Mouse (Mus musculus): ENCODE results near the gene Crisp4. TPM values are rescaled to one million over a fixed set of nuclear protein-coding genes. Genes with fewer than 3 reads are reported as not detected.

Gene Crisp4
- polyA plus RNA-seq (2015; fragmentation: Nextera tagmentation; extraction: Ambion mirVana): not detected in 2 replicates

DNA sequence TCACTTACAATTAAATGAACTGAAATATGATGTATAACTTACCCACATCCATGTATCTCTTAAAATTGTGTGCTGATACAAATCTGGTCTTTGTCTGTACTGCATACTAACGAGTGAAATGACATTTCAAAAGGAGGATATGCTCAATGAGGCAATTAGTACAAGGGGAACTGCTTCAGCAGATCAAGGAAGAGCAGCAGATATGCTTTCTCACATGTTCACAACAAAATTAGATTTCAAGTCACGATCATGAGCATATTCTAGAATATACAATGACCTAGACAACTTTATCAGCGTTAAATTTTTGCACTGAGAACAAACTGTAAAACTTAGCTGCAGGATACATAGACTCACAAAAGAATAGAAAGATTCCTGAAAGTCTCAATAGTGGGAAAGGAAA lies at the start of gene Crisp4:
Gene Crisp4, minus strand, starts transcription at position 101 of the 400 bp plus-strand sequence.
- no peaks in the 10 kb centered on the region for H3K4me1 ChIP-seq (ENCODE audit: insufficient read depth)
- 55% methylated on average over 3 of the region's 3 CpGs for WGBS (ENCODE audit: insufficient replicate concordance)
- no peak within 1 kb of the TSS for H3K27ac ChIP-seq (ENCODE audit: low read depth)
- no peak within 1 kb of the TSS for H3K9ac ChIP-seq (replicated peaks)
- TF ChIP-seq EP300 (IDR thresholded peaks at IDR 0.05; ENCODE audit: low read depth) (no peak), CTCF (IDR thresholded peaks at IDR 0.05; ENCODE audit: low read depth) (no peak)
- no peaks in the 10 kb centered on the region for H3K36me3 ChIP-seq (replicated peaks; ENCODE audit: insufficient read depth, low read length)
- DNase-seq (no peak), ATAC-seq (no peak)
- H3K4me3 ChIP-seq (ENCODE audit: low read depth, low read length): no peak within 1 kb of the TSS
- no peaks in the 10 kb centered on the region for H3K27me3 ChIP-seq (ENCODE audit: insufficient read depth, low read length)
- H3K9me3 ChIP-seq (ENCODE audit: low read length): no peaks in the 10 kb centered on the region
- no peak within 1 kb of the TSS for H3K4me2 ChIP-seq (ENCODE audit: low read depth, low read length)

DNA sequence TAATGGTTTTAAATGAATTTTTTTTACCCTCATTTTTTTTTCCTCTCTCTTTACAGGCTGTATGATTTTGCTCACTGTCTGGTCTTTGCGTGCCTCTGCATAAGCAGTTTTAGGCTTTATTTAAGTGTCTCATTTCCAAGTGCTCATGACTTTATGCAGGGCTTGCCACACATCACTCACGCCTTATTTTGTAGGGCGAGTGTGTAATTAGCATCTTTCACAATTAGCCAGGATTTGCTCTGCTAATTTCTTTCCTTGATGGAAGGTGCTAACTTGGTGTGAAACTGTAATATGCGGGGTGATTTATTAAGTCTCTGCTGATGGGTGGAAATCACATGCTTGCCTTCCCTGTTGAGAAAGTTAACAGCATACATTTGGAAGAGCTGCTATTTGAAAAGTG lies 46.0 kb upstream of the Crisp4 start:
- H3K4me2 ChIP-seq (ENCODE audit: low read depth, low read length): no peak overlapping the region
- H3K36me3 ChIP-seq (replicated peaks; ENCODE audit: insufficient read depth, low read length): no peaks in the 10 kb centered on the region
- no peak overlapping the region for H3K9ac ChIP-seq (replicated peaks)
- no peak for ATAC-seq
- H3K27me3 ChIP-seq (ENCODE audit: insufficient read depth, low read length): no peaks in the 10 kb centered on the region
- no peak for DNase-seq
- no peak for TF ChIP-seq CTCF (IDR thresholded peaks at IDR 0.05; ENCODE audit: low read depth)
- TF ChIP-seq EP300 (IDR thresholded peaks at IDR 0.05; ENCODE audit: low read depth): no peak
- no peaks in the 10 kb centered on the region for H3K4me1 ChIP-seq (ENCODE audit: insufficient read depth)
- WGBS (ENCODE audit: insufficient replicate concordance): 41% methylated on average over 4 of the region's 4 CpGs
- no peak overlapping the region for H3K27ac ChIP-seq (ENCODE audit: low read depth)
- H3K9me3 ChIP-seq (ENCODE audit: low read length): no peaks in the 10 kb centered on the region
- no peak overlapping the region for H3K4me3 ChIP-seq (ENCODE audit: low read depth, low read length)

DNA sequence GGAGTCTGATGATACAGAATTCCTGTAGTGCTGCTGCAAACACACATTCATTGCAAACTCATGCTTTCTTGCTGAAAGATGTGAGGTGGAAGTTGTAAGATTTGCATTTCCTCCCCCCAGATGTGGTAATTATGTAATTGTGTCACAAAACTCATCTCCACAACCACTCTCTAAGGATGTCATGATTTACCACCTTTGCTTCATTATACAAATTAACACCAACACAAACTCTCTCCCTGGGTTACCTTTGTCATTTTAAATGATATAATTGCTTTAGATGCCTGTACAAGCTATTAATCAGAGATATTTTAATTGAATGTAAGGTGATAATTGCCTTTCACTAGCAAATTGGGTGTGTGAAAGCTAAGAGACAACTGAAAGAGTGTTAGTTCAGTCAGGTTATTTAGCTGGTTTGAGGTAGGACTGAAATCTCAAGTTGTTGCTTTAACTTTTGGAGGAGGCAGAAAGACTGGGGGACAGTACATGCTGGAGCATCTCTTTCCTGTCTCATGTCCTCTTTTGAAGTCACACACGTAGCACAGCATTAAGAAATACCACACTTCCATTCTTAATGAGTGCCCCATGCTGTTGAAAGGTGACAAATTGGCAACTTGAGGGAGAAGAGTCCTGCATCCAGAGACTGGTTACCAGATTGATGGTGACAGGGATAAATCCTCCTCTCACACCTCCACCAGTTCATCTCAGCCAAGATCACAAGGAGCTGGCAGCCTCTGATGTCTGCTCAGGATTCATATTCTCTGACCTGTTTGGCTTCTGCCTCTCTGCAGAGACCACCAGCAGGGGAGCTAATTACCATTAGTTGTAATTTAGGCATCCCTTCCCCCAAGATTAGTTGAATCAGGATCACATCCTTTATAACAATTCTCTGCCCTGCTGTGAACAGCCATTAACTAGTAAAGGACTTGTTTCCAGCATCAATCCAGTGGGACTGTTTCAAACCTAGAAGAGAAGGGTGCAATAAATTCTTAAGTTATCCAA lies 45.3 kb upstream of the Crisp4 start:
- H3K4me3 ChIP-seq (ENCODE audit: low read depth, low read length): no peak overlapping the region
- H3K27ac ChIP-seq (ENCODE audit: low read depth): no peak overlapping the region
- no peak overlapping the region for H3K4me2 ChIP-seq (ENCODE audit: low read depth, low read length)
- no peak for ATAC-seq
- no peak for DNase-seq
- no peak for TF ChIP-seq CTCF (IDR thresholded peaks at IDR 0.05; ENCODE audit: low read depth)
- TF ChIP-seq EP300 (IDR thresholded peaks at IDR 0.05; ENCODE audit: low read depth): no peak
- 22% methylated on average over 1 of the region's 1 CpGs for WGBS (ENCODE audit: insufficient replicate concordance)
- no peak overlapping the region for H3K9ac ChIP-seq (replicated peaks)
- H3K27me3 ChIP-seq (ENCODE audit: insufficient read depth, low read length): no peaks in the 10 kb centered on the region
- H3K36me3 ChIP-seq (replicated peaks; ENCODE audit: insufficient read depth, low read length): no peaks in the 10 kb centered on the region
- H3K4me1 ChIP-seq (ENCODE audit: insufficient read depth): no peaks in the 10 kb centered on the region
- no peaks in the 10 kb centered on the region for H3K9me3 ChIP-seq (ENCODE audit: low read length)

GRCm38 (mm10) chr1:18181167-18181566 lies 35.5 kb upstream of the Crisp4 start:
- H3K27ac ChIP-seq (ENCODE audit: low read depth): no peak overlapping the region
- no peaks in the 10 kb centered on the region for H3K36me3 ChIP-seq (replicated peaks; ENCODE audit: insufficient read depth, low read length)
- H3K9ac ChIP-seq (replicated peaks): no peak overlapping the region
- no peak for TF ChIP-seq EP300 (IDR thresholded peaks at IDR 0.05; ENCODE audit: low read depth)
- TF ChIP-seq CTCF (IDR thresholded peaks at IDR 0.05; ENCODE audit: low read depth): no peak
- no peak overlapping the region for H3K4me3 ChIP-seq (ENCODE audit: low read depth, low read length)
- H3K4me1 ChIP-seq (ENCODE audit: insufficient read depth): no peaks in the 10 kb centered on the region
- H3K4me2 ChIP-seq (ENCODE audit: low read depth, low read length): no peak overlapping the region
- WGBS (ENCODE audit: insufficient replicate concordance): 73% methylated on average over 3 of the region's 3 CpGs
- H3K9me3 ChIP-seq (ENCODE audit: low read length): no peaks in the 10 kb centered on the region
- ATAC-seq (no peak), DNase-seq (no peak)
- no peaks in the 10 kb centered on the region for H3K27me3 ChIP-seq (ENCODE audit: insufficient read depth, low read length)

DNA sequence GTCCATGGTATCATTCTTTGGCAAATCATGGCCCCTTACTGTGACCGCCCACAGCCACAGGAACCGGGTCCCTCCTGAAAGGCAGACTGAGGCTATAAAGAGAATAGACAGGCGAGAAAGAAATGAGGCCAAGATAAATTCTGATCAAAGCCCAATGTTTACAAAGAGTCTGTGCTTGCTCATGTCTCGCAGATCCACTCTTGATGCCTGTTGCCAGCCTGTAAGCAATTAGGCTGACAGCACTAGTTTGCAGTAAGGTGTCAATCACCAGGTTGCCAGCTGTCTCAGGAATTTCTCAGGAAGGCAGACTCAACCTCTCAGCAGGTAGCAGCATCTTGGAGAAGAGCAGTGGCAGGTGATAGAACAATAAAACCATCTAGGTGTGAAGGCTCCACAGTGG lies 24.9 kb upstream of the Crisp4 start:
- no peaks in the 10 kb centered on the region for H3K9me3 ChIP-seq (ENCODE audit: low read length)

DNA sequence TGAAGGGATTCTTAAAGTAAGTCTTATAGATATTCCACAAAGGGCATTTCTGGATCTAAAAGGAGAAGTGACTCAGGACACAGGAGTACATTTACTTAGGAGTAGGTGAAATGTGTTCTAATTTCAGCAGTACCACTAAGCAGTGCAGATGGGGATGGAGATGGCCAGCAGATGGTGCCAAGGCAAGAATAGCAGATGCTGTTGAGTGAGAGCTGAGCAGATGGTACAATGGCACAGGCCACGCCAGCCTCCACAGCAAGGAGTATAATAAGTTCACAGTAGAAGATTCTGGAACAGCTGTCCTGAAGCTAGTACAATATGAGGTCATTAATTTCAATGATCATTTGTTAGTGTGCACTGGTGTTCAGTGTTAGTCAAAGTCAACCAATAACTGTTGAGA lies 22.6 kb upstream of the Crisp4 start:
- TF ChIP-seq CTCF (IDR thresholded peaks at IDR 0.05; ENCODE audit: low read depth) (no peak), EP300 (IDR thresholded peaks at IDR 0.05; ENCODE audit: low read depth) (no peak)
- Histone ChIP-seq H3K4me3 (ENCODE audit: low read depth, low read length) (no peak overlapping the region), H3K4me1 (ENCODE audit: insufficient read depth) (no peaks in the 10 kb centered on the region), H3K36me3 (replicated peaks; ENCODE audit: insufficient read depth, low read length) (no peaks in the 10 kb centered on the region), H3K27ac (ENCODE audit: low read depth) (no peak overlapping the region), H3K9ac (replicated peaks) (no peak overlapping the region), H3K9me3 (ENCODE audit: low read length) (no peaks in the 10 kb centered on the region), H3K4me2 (ENCODE audit: low read depth, low read length) (no peak overlapping the region), H3K27me3 (ENCODE audit: insufficient read depth, low read length) (no peaks in the 10 kb centered on the region)
- no peak for DNase-seq
- no peak for ATAC-seq
- 81% methylated on average over 1 of the region's 1 CpGs for WGBS (ENCODE audit: insufficient replicate concordance)

More for the DNA sequence above, 24.9 kb upstream of the Crisp4 start:
- no peaks in the 10 kb centered on the region for H3K36me3 ChIP-seq (replicated peaks; ENCODE audit: insufficient read depth, low read length)
- TF ChIP-seq CTCF (IDR thresholded peaks at IDR 0.05; ENCODE audit: low read depth) (no peak), EP300 (IDR thresholded peaks at IDR 0.05; ENCODE audit: low read depth) (no peak)
- ATAC-seq (no peak), DNase-seq (no peak)
- no peaks in the 10 kb centered on the region for H3K27me3 ChIP-seq (ENCODE audit: insufficient read depth, low read length)
- WGBS (ENCODE audit: insufficient replicate concordance): 66% methylated on average over 4 of the region's 4 CpGs
- no peak overlapping the region for H3K9ac ChIP-seq (replicated peaks)
- H3K27ac ChIP-seq (ENCODE audit: low read depth): no peak overlapping the region
- no peaks in the 10 kb centered on the region for H3K4me1 ChIP-seq (ENCODE audit: insufficient read depth)
- H3K4me2 ChIP-seq (ENCODE audit: low read depth, low read length): no peak overlapping the region
- no peak overlapping the region for H3K4me3 ChIP-seq (ENCODE audit: low read depth, low read length)
